Mouse (Mus musculus) stomach, embryonic 16.5 days (tissue): Measurements from ENCODE around the gene Tyr. TPM values are rescaled to one million over a fixed set of nuclear protein-coding genes. Genes with fewer than 3 reads are reported as not detected.

Source experiments
- polyA plus RNA-seq: library from polyadenylated mRNA; unstranded; fragments of >200 nt; fragmentation: Nextera tagmentation; extraction: Ambion mirVana; gene quantifications from 2 replicates; pipeline ENCODE4 v1.2.1, GENCODE M21; 2015

Tyr gene
- polyA plus RNA-seq, 1 experiment from 2014 or later = not detected

Other genes starting within 250 kb of the Tyr start
- 4.0 TPM in 2 replicates for gene Nox4, start 247.4 kb downstream of the Tyr start, polyA plus RNA-seq
- 0.04 and 0.10 TPM in 2 replicates for gene Grm5, start 90.7 kb upstream of the Tyr start, polyA plus RNA-seq